Mouse (Mus musculus) CH12.LX (cell line): ENCODE data around the gene Lair1. TPM values are rescaled to one million over a fixed set of nuclear protein-coding genes. Genes with fewer than 3 reads are reported as not detected.

Source experiments
- DNase-seq: peaks from one replicate; pipeline ENCODE4 v3.0.0-alpha.2; 2013; ENCODE audit errors: extremely low read depth
- H3K27ac ChIP-seq: 2 replicates; pipeline ENCODE4 v1.5.1; 2012; ENCODE audit warnings: low read depth, mild to moderate bottlenecking, control low read depth, moderate library complexity; ENCODE audit not compliant: insufficient read depth
- H3K27me3 ChIP-seq: replicated peaks from 2 replicates; pipeline ENCODE3; 2012; ENCODE audit warnings: inconsistent platforms
- H3K36me3 ChIP-seq, 2 experiments: replicated peaks in 1 of 2; 2 replicates each; pipeline versions ENCODE3 to v1.6.1; 2012; ENCODE audit warnings: inconsistent platforms in 1 of 2, low read length in 1 of 2, mild to moderate bottlenecking in 1 of 2, mixed read lengths in 1 of 2, moderate library complexity in 1 of 2; ENCODE audit not compliant: control insufficient read depth in 1 of 2, insufficient read depth in 1 of 2
- H3K4me1 ChIP-seq, 2 experiments: 2 replicates each; pipeline ENCODE4 v1.6.1; 2012; ENCODE audit warnings: inconsistent platforms in 1 of 2, moderate library complexity in 1 of 2; ENCODE audit not compliant: insufficient read depth in 2 of 2, control insufficient read depth in 1 of 2
- H3K4me2 ChIP-seq: 2 replicates; pipeline ENCODE4 v1.6.1; 2012; ENCODE audit warnings: low read depth, mild to moderate bottlenecking, control low read depth; ENCODE audit not compliant: poor library complexity, insufficient read depth, severe bottlenecking
- H3K4me3 ChIP-seq, 3 experiments: fragments of 150-350 bp in 1 of 3; sonication (generic) in 1 of 3; replicated peaks in 1 of 3; 2 replicates each; pipeline versions ENCODE3 to v1.5.1; 2011 to 2012; ENCODE audit warnings: low read depth in 2 of 3, low read length in 2 of 3, mild to moderate bottlenecking in 2 of 3, moderate library complexity in 2 of 3, control low read depth in 1 of 3, improper control_type of control experiment in 1 of 3, inconsistent platforms in 1 of 3, mixed read lengths in 1 of 3; ENCODE audit not compliant: poor library complexity in 1 of 3
- H3K79me2 ChIP-seq: replicated peaks from 2 replicates; pipeline ENCODE4 v1.6.1; 2012; ENCODE audit warnings: mild to moderate bottlenecking, moderate library complexity; ENCODE audit not compliant: control insufficient read depth, poor library complexity, insufficient read depth, severe bottlenecking; ENCODE audit errors: extremely low read depth
- H3K9ac ChIP-seq: 2 replicates; pipeline ENCODE4 v1.6.1; 2012; ENCODE audit warnings: low read depth, mild to moderate bottlenecking, control low read depth, moderate library complexity; ENCODE audit not compliant: insufficient read depth
- H3K9me3 ChIP-seq: replicated peaks from 2 replicates; pipeline ENCODE3; 2012; ENCODE audit warnings: low read length, inconsistent platforms, mixed read lengths
- BHLHE40 ChIP-seq: IDR thresholded peaks from 2 replicates; pipeline ENCODE4 v1.6.1; 2011; ENCODE audit warnings: mild to moderate bottlenecking, low read depth, low read length, improper control_type of control experiment
- CHD1 ChIP-seq: IDR thresholded peaks from 2 replicates; pipeline ENCODE4 v1.6.1; 2012; ENCODE audit warnings: low read depth, low read length, improper control_type of control experiment, inconsistent platforms
- CHD2 ChIP-seq: IDR thresholded peaks from 2 replicates; pipeline ENCODE4 v1.6.1; 2011; ENCODE audit warnings: low read length, improper control_type of control experiment
- CTCF ChIP-seq, 2 experiments: IDR thresholded peaks in 1 of 2; conservative IDR thresholded peaks in 1 of 2; 2 replicates each; pipeline ENCODE4 v1.5.1; 2011 to 2012; ENCODE audit warnings: low read depth in 2 of 2, low read length in 2 of 2, improper control_type of control experiment in 1 of 2, inconsistent platforms in 1 of 2, mild to moderate bottlenecking in 1 of 2, moderate library complexity in 1 of 2
- E2F4 ChIP-seq: IDR thresholded peaks from 2 replicates; pipeline ENCODE4 v1.6.1; 2011; ENCODE audit warnings: low read depth, low read length, improper control_type of control experiment; ENCODE audit not compliant: insufficient replicate concordance
- ELF1 ChIP-seq: IDR thresholded peaks from 2 replicates; pipeline ENCODE4 v1.6.1; 2014; ENCODE audit warnings: low read depth, mild to moderate bottlenecking, inconsistent platforms, low read length, improper control_type of control experiment
- EP300 ChIP-seq: IDR thresholded peaks from 2 replicates; pipeline ENCODE4 v1.6.1; 2011; ENCODE audit warnings: low read length, improper control_type of control experiment
- ETS1 ChIP-seq: conservative IDR thresholded peaks from 2 replicates; pipeline ENCODE4 v1.6.1; 2012; ENCODE audit warnings: low read depth, mild to moderate bottlenecking, inconsistent platforms, low read length, improper control_type of control experiment, moderate library complexity
- GABPA ChIP-seq: IDR thresholded peaks from 2 replicates; pipeline ENCODE4 v1.6.1; 2012; ENCODE audit warnings: low read depth, low read length, improper control_type of control experiment, inconsistent platforms; ENCODE audit not compliant: insufficient replicate concordance
- HCFC1 ChIP-seq: IDR thresholded peaks from 2 replicates; pipeline ENCODE4 v1.6.1; 2012; ENCODE audit warnings: low read depth, mild to moderate bottlenecking, inconsistent platforms, low read length, improper control_type of control experiment
- IRF4 ChIP-seq: IDR thresholded peaks from 2 replicates; pipeline ENCODE4 v1.6.1; 2014; ENCODE audit warnings: low read depth, mild to moderate bottlenecking, inconsistent platforms, low read length, improper control_type of control experiment
- JUN ChIP-seq: IDR thresholded peaks from 2 replicates; pipeline ENCODE4 v1.6.1; 2011; ENCODE audit warnings: low read depth, mild to moderate bottlenecking, low read length, improper control_type of control experiment, moderate library complexity; ENCODE audit not compliant: insufficient read depth
- JUND ChIP-seq: conservative IDR thresholded peaks from 2 replicates; pipeline ENCODE4 v1.6.1; 2011; ENCODE audit warnings: low read depth, low read length, improper control_type of control experiment
- KAT2A ChIP-seq: IDR thresholded peaks from 2 replicates; pipeline ENCODE4 v1.6.1; 2012; ENCODE audit warnings: low read length, improper control_type of control experiment, inconsistent platforms; ENCODE audit not compliant: insufficient replicate concordance
- MAFK ChIP-seq: IDR thresholded peaks from 2 replicates; pipeline ENCODE4 v1.6.1; 2011; ENCODE audit warnings: low read length, improper control_type of control experiment; ENCODE audit not compliant: insufficient replicate concordance
- MAX ChIP-seq: IDR thresholded peaks from 2 replicates; pipeline ENCODE4 v1.6.1; 2011; ENCODE audit warnings: low read length, improper control_type of control experiment
- MAZ ChIP-seq: IDR thresholded peaks from 2 replicates; pipeline ENCODE4 v1.6.1; 2012; ENCODE audit warnings: low read depth, mild to moderate bottlenecking, inconsistent platforms, low read length, improper control_type of control experiment, moderate library complexity
- MEF2A ChIP-seq: IDR thresholded peaks from 2 replicates; pipeline ENCODE4 v1.6.1; 2014; ENCODE audit warnings: low read depth, mild to moderate bottlenecking, inconsistent platforms, low read length, improper control_type of control experiment, borderline replicate concordance
- MXI1 ChIP-seq: IDR thresholded peaks from 2 replicates; pipeline ENCODE4 v1.6.1; 2011; ENCODE audit warnings: mild to moderate bottlenecking, low read depth, low read length, improper control_type of control experiment
- MYC ChIP-seq: IDR thresholded peaks from 2 replicates; pipeline ENCODE4 v1.6.1; 2011; ENCODE audit warnings: low read depth, mild to moderate bottlenecking, improper control_type of control experiment, low read length
- NELFE ChIP-seq: IDR thresholded peaks from 2 replicates; pipeline ENCODE4 v1.6.1; 2011; ENCODE audit warnings: low read depth, low read length, improper control_type of control experiment
- NRF1 ChIP-seq: IDR thresholded peaks from 2 replicates; pipeline ENCODE4 v1.6.1; 2014; ENCODE audit warnings: low read depth, mild to moderate bottlenecking, inconsistent platforms, low read length, improper control_type of control experiment, moderate library complexity
- POLR2A ChIP-seq: IDR thresholded peaks from 2 replicates; pipeline ENCODE4 v1.6.1; 2011; ENCODE audit warnings: low read depth, mild to moderate bottlenecking, improper control_type of control experiment, low read length
- POLR2AphosphoS2 ChIP-seq: IDR thresholded peaks from 2 replicates; pipeline ENCODE4 v1.6.1; 2011; ENCODE audit warnings: low read depth, low read length, improper control_type of control experiment
- RAD21 ChIP-seq: IDR thresholded peaks from 2 replicates; pipeline ENCODE4 v1.6.1; 2011; ENCODE audit warnings: low read depth, mild to moderate bottlenecking, low read length, improper control_type of control experiment, moderate library complexity
- RCOR1 ChIP-seq: conservative IDR thresholded peaks from 2 replicates; pipeline ENCODE4 v1.6.1; 2012; ENCODE audit warnings: low read depth, mild to moderate bottlenecking, inconsistent platforms, low read length, improper control_type of control experiment
- SIN3A ChIP-seq: IDR thresholded peaks from 2 replicates; pipeline ENCODE4 v1.6.1; 2012; ENCODE audit warnings: low read length, improper control_type of control experiment, inconsistent platforms
- SMC3 ChIP-seq: IDR thresholded peaks from 2 replicates; pipeline ENCODE4 v1.6.1; 2011; ENCODE audit warnings: low read depth, low read length, improper control_type of control experiment
- TBP ChIP-seq: conservative IDR thresholded peaks from 2 replicates; pipeline ENCODE4 v1.6.1; 2011; ENCODE audit warnings: low read depth, low read length, improper control_type of control experiment
- TCF12 ChIP-seq: IDR thresholded peaks from 2 replicates; pipeline ENCODE4 v1.6.1; 2014; ENCODE audit warnings: low read depth, mild to moderate bottlenecking, inconsistent platforms, low read length, improper control_type of control experiment
- UBTF ChIP-seq: IDR thresholded peaks from 2 replicates; pipeline ENCODE4 v1.6.1; 2012; ENCODE audit warnings: low read depth, mild to moderate bottlenecking, inconsistent platforms, low read length, improper control_type of control experiment, moderate library complexity
- USF2 ChIP-seq: conservative IDR thresholded peaks from 2 replicates; pipeline ENCODE4 v1.6.1; 2011; ENCODE audit warnings: low read depth, low read length, improper control_type of control experiment
- ZC3H11A ChIP-seq: IDR thresholded peaks from 2 replicates; pipeline ENCODE4 v1.6.1; 2012; ENCODE audit warnings: low read depth, mild to moderate bottlenecking, inconsistent platforms, low read length, improper control_type of control experiment
- ZKSCAN1 ChIP-seq: IDR thresholded peaks from 2 replicates; pipeline ENCODE4 v1.6.1; 2012; ENCODE audit warnings: low read depth, inconsistent platforms, low read length, improper control_type of control experiment, borderline replicate concordance
- ZMIZ1 ChIP-seq: IDR thresholded peaks from 2 replicates; pipeline ENCODE4 v1.6.1; 2012; ENCODE audit warnings: low read depth, mild to moderate bottlenecking, inconsistent platforms, low read length, improper control_type of control experiment
- ZNF384 ChIP-seq: IDR thresholded peaks from 2 replicates; pipeline ENCODE4 v1.6.1; 2012; ENCODE audit warnings: low read depth, low read length, improper control_type of control experiment, inconsistent platforms
- dilution Hi-C: fragments of 300-500 bp; cut with MboI; formaldehyde crosslinking; loops from 2 replicates; pipeline ENCODE4 v1.14.3; 2020; ENCODE audit warnings: low sequenced_read_pairs; ENCODE audit not compliant: extremely low pct_unique_long_range_greater_than_20kb, extremely low pct_ligation_motif_present
- in situ Hi-C: fragments of 300-500 bp; cut with MboI; formaldehyde crosslinking; loops from 3 replicates; pipeline ENCODE4 v1.14.3; 2019; ENCODE audit warnings: low sequenced_read_pairs, low pct_ligation_motif_present, low pct_unique_long_range_greater_than_20kb, mixed read lengths
- polyA plus RNA-seq: library from polyadenylated mRNA; unstranded; fragments of >175 nt; gene quantifications from 2 replicates; pipeline ENCODE4 v1.2.1, GENCODE M21; 2012; ENCODE audit warnings: low read depth; ENCODE audit not compliant: insufficient read length
- total RNA-seq, 2 experiments: library from RNA; depleted of rRNA; stranded (reverse); fragments of 300-350 nt in 1 of 2; fragments of >200 nt in 1 of 2; gene quantifications; 2 replicates each; pipeline ENCODE4 v1.2.3; 2012 to 2014

The Lair1 gene
- total and polyA plus RNA-seq, 3 experiments: 0.21 to 4.6 (median 3.1) TPM

DNA sequence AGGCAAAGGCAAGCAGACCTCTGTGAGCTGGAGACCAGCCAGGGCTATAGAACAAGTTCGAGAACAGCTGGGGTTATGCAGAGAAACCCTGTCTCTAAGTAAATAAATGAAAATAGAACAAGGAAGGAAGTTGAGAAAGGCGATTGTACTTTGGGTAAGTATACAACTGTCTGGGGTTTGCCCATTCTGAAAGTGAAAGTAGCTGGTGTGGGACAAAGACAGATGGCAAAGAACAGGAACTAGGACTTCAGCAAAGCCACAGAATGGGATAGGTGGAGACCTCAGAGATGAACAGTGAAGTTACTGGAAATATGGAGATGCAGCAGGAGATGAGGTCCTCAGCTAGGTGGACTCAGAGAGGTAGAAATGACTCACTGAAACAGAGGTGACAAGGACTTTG lies 19.8 kb upstream of the Lair1 start:
- Histone ChIP-seq H3K4me1 (peaks cover 24 to 79% of the 10 kb centered on the region in 2 experiments), H3K27me3 (no peaks in the 10 kb centered on the region), H3K79me2 (no peaks in the 10 kb centered on the region), H3K4me3 (no peak overlapping the region), H3K9ac (no peak overlapping the region), H3K36me3 (no peaks in the 10 kb centered on the region), H3K9me3 (no peaks in the 10 kb centered on the region), H3K27ac (no peak overlapping the region), H3K4me2 (peak overlapping the region; percentile 94)
- in situ Hi-C loops (no loop called here), dilution Hi-C loops (no loop called here)
- peak; percentile 95 for DNase-seq
- TF ChIP-seq MAX (peak; percentile 68; the same call in 1 of the 2 replicates), ZNF384 (peak; percentile 54; the same call in 1 of the 2 replicates), ZKSCAN1 (no peak), IRF4 (peak; percentile 98), HCFC1 (no peak), NELFE (0 out of 2 replicates have a peak, but pooled peaks have one; percentile 33), EP300 (peak; percentile 99), KAT2A (no peak), CHD2 (peak; percentile 84), CTCF (conservative IDR thresholded peaks at IDR 0.05 in 1 of 2, IDR thresholded peaks at IDR 0.05 in 1 of 2; ENCODE audit: low read depth in 2 of 2, low read length in 2 of 2) (no peak), ELF1 (peak; percentile 77), BHLHE40 (peak; percentile 88), JUN (peak; percentile 77), UBTF (no peak), SMC3 (peak; percentile 18; the same call in 1 of the 2 replicates), E2F4 (0 out of 2 replicates have a peak, but pooled peaks have one; percentile 52), ZC3H11A (no peak; the same call in 1 of the 2 replicates), ZMIZ1 (0 out of 2 replicates have a peak, but pooled peaks have one; percentile 38), SIN3A (peak; percentile 90), GABPA (no peak), POLR2AphosphoS2 (no peak), MAFK (peak; percentile 96), MXI1 (no peak), RCOR1 (peak; percentile 96), USF2 (no peak), MYC (peak; percentile 76), TBP (no peak), RAD21 (peak; percentile 12), MAZ (peak; percentile 82), NRF1 (peak; percentile 14; the same call in 1 of the 2 replicates), POLR2A (no peak), ETS1 (peak; percentile 99), JUND (peak; percentile 91), MEF2A (peak; percentile 96), CHD1 (no peak), TCF12 (peak; percentile 99)
